Mouse (Mus musculus): ENCODE measurements around the gene Cers6. TPM values are rescaled to one million over a fixed set of nuclear protein-coding genes. Genes with fewer than 3 reads are reported as not detected.

Cers6 gene
- polyA plus RNA-seq, 1 experiment: 10.3 TPM

- Histone ChIP-seq H3K27me3 (ENCODE audit: control insufficient read depth, insufficient read depth, insufficient read length) (no peaks in the 10 kb centered on the region), H3ac (ENCODE audit: control insufficient read depth, insufficient read length, low read depth) (no peak overlapping the region), H3K4me3 (ENCODE audit: insufficient read depth, poor library complexity, severe bottlenecking) (no peak overlapping the region), H3K79me3 (ENCODE audit: low read depth) (no peaks in the 10 kb centered on the region), H3K79me2 (ENCODE audit: control insufficient read depth, insufficient read depth) (no peaks in the 10 kb centered on the region), H3K36me3 (ENCODE audit: control insufficient read depth, insufficient read depth) (peaks cover 7% of the 10 kb centered on the region)
- TF ChIP-seq FOSL1 (IDR thresholded peaks at IDR 0.05; ENCODE audit: insufficient read depth, low read length, poor library complexity, severe bottlenecking) (no peak), MYOD1 (IDR thresholded peaks at IDR 0.05; ENCODE audit: control insufficient read depth, insufficient read length, low read depth) (no peak), MYOG (IDR thresholded peaks at IDR 0.05; ENCODE audit: control insufficient read depth, extremely low read depth, insufficient read length) (no peak)
Measured at GRCm38 (mm10) chr2:69104511-69105145, 243.4 kb downstream of the Cers6 start.

- H3K36me3 ChIP-seq (ENCODE audit: control insufficient read depth, insufficient read depth): peaks cover 26% of the 10 kb centered on the region
- no peak for TF ChIP-seq CEBPB (IDR thresholded peaks at IDR 0.05; ENCODE audit: low read depth)
- no peak for TF ChIP-seq MYOG (IDR thresholded peaks at IDR 0.05; ENCODE audit: control insufficient read depth, extremely low read depth, insufficient read length)
- no peak for TF ChIP-seq CTCF (IDR thresholded peaks at IDR 0.05; ENCODE audit: control insufficient read depth, insufficient read depth, insufficient read length)
- TF ChIP-seq USF1 (IDR thresholded peaks at IDR 0.05; ENCODE audit: low read depth): no peak
- TF ChIP-seq MAX (IDR thresholded peaks at IDR 0.05): no peak
- no peak for TF ChIP-seq FOSL1 (IDR thresholded peaks at IDR 0.05; ENCODE audit: insufficient read depth, low read length, poor library complexity, severe bottlenecking)
- no peak for TF ChIP-seq MYOD1 (IDR thresholded peaks at IDR 0.05; ENCODE audit: control insufficient read depth, insufficient read length, low read depth)
Measured at GRCm38 (mm10) chr2:69109246-69109645, 248.0 kb downstream of the Cers6 start.

GRCm38 (mm10) chr2:69109710-69110109, 248.5 kb downstream of the Cers6 start:
- Histone ChIP-seq H3ac (ENCODE audit: control insufficient read depth, insufficient read length, low read depth) (no peak overlapping the region), H3K79me2 (ENCODE audit: control insufficient read depth, insufficient read depth) (no peaks in the 10 kb centered on the region), H3K79me3 (ENCODE audit: low read depth) (no peaks in the 10 kb centered on the region), H3K27me3 (ENCODE audit: control insufficient read depth, insufficient read depth, insufficient read length) (no peaks in the 10 kb centered on the region), H3K4me3 (ENCODE audit: insufficient read depth, poor library complexity, severe bottlenecking) (no peak overlapping the region), H3K36me3 (ENCODE audit: control insufficient read depth, insufficient read depth) (peaks cover 27% of the 10 kb centered on the region)
- TF ChIP-seq MYOD1 (IDR thresholded peaks at IDR 0.05; ENCODE audit: control insufficient read depth, insufficient read length, low read depth) (peak; percentile 93), USF1 (IDR thresholded peaks at IDR 0.05; ENCODE audit: low read depth) (no peak)

More at GRCm38 (mm10) chr2:69109246-69109645, 248.0 kb downstream of the Cers6 start:
- H3ac ChIP-seq (ENCODE audit: control insufficient read depth, insufficient read length, low read depth): no peak overlapping the region
- no peaks in the 10 kb centered on the region for H3K79me3 ChIP-seq (ENCODE audit: low read depth)
- H3K4me3 ChIP-seq (ENCODE audit: insufficient read depth, poor library complexity, severe bottlenecking): no peak overlapping the region
- H3K27me3 ChIP-seq (ENCODE audit: control insufficient read depth, insufficient read depth, insufficient read length): no peaks in the 10 kb centered on the region
- no peaks in the 10 kb centered on the region for H3K79me2 ChIP-seq (ENCODE audit: control insufficient read depth, insufficient read depth)

- no peak for TF ChIP-seq MYOD1 (IDR thresholded peaks at IDR 0.05; ENCODE audit: control insufficient read depth, insufficient read length, low read depth)
- no peak for TF ChIP-seq CTCF (IDR thresholded peaks at IDR 0.05; ENCODE audit: control insufficient read depth, insufficient read depth, insufficient read length)
- no peak for TF ChIP-seq FOSL1 (IDR thresholded peaks at IDR 0.05; ENCODE audit: insufficient read depth, low read length, poor library complexity, severe bottlenecking)
- no peak for TF ChIP-seq CEBPB (IDR thresholded peaks at IDR 0.05; ENCODE audit: low read depth)
- TF ChIP-seq MYOG (IDR thresholded peaks at IDR 0.05; ENCODE audit: control insufficient read depth, extremely low read depth, insufficient read length): no peak
- no peak for TF ChIP-seq MAX (IDR thresholded peaks at IDR 0.05)
- no peak for TF ChIP-seq USF1 (IDR thresholded peaks at IDR 0.05; ENCODE audit: low read depth)
- Histone ChIP-seq H3K79me3 (ENCODE audit: low read depth) (no peaks in the 10 kb centered on the region), H3K36me3 (ENCODE audit: control insufficient read depth, insufficient read depth) (peaks cover 32% of the 10 kb centered on the region), H3K79me2 (ENCODE audit: control insufficient read depth, insufficient read depth) (no peaks in the 10 kb centered on the region), H3K27me3 (ENCODE audit: control insufficient read depth, insufficient read depth, insufficient read length) (no peaks in the 10 kb centered on the region), H3K4me3 (ENCODE audit: insufficient read depth, poor library complexity, severe bottlenecking) (no peak overlapping the region), H3ac (ENCODE audit: control insufficient read depth, insufficient read length, low read depth) (no peak overlapping the region)
Measured at GRCm38 (mm10) chr2:69112609-69113008, 251.4 kb downstream of the Cers6 start.

- Histone ChIP-seq H3K4me3 (ENCODE audit: insufficient read depth, poor library complexity, severe bottlenecking) (no peak overlapping the region), H3K79me3 (ENCODE audit: low read depth) (no peaks in the 10 kb centered on the region), H3K79me2 (ENCODE audit: control insufficient read depth, insufficient read depth) (no peaks in the 10 kb centered on the region), H3K36me3 (ENCODE audit: control insufficient read depth, insufficient read depth) (peaks cover 25% of the 10 kb centered on the region), H3K27me3 (ENCODE audit: control insufficient read depth, insufficient read depth, insufficient read length) (no peaks in the 10 kb centered on the region), H3ac (ENCODE audit: control insufficient read depth, insufficient read length, low read depth) (no peak overlapping the region)
- TF ChIP-seq CTCF (IDR thresholded peaks at IDR 0.05; ENCODE audit: control insufficient read depth, insufficient read depth, insufficient read length) (no peak), MYOG (IDR thresholded peaks at IDR 0.05; ENCODE audit: control insufficient read depth, extremely low read depth, insufficient read length) (no peak), MYOD1 (IDR thresholded peaks at IDR 0.05; ENCODE audit: control insufficient read depth, insufficient read length, low read depth) (no peak), MAX (IDR thresholded peaks at IDR 0.05) (no peak), FOSL1 (IDR thresholded peaks at IDR 0.05; ENCODE audit: insufficient read depth, low read length, poor library complexity, severe bottlenecking) (no peak), CEBPB (IDR thresholded peaks at IDR 0.05; ENCODE audit: low read depth) (no peak), USF1 (IDR thresholded peaks at IDR 0.05; ENCODE audit: low read depth) (no peak)
Measured at GRCm38 (mm10) chr2:69113829-69114547, 252.7 kb downstream of the Cers6 start.
